Mouse (Mus musculus): ENCODE data around the gene Tnfrsf13b. TPM values are rescaled to one million over a fixed set of nuclear protein-coding genes. Genes with fewer than 3 reads are reported as not detected.
"Not testable (repeated sequence)": the region's sequence is repeated elsewhere in the genome, so short reads cannot be mapped to it uniquely, and the experiment has no call there.

Gene Tnfrsf13b
- polyA plus RNA-seq, 1 experiment from 2014 or later: 2.2 TPM

DNA sequence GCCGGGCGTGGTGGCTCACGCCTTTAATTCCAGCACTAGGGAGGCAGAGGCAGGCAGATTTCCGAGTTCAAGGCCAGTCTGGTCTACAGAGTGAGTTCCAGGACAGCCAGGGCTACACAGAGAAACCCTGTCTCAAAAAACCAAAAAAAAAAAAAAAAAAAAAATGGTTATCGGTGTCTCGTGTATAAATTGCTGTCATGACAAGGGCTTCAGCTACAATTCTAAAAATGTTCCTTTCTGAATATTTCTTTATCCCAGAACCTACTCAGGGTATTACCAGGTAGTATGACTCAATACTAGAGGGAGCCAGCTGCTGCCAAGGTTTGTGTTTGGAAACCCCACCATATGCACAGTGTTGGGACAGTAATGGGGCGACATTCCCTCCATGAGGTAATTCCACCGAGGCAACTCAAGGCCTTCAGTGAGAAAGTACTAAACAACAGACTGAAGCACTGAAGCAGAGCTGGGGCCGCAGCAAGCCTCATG is 4.2 kb upstream of the Tnfrsf13b start:
- H3K27ac ChIP-seq (ENCODE audit: low read depth, low read length): no peak overlapping the region
- WGBS (ENCODE audit: insufficient replicate concordance): 80% methylated on average over 9 of the region's 9 CpGs
- no peak overlapping the region for H3K4me2 ChIP-seq
- no peaks in the 10 kb centered on the region for H3K9me3 ChIP-seq (replicated peaks; ENCODE audit: control insufficient read depth, low read length)
- H3K36me3 ChIP-seq (ENCODE audit: control insufficient read depth, insufficient read depth, low read length): no peaks in the 10 kb centered on the region
- ATAC-seq (replicated peaks; ENCODE audit: insufficient number of reproducible peaks, low FRiP score, low TSS enrichment): no peak
- H3K27me3 ChIP-seq (ENCODE audit: control insufficient read depth, insufficient read depth, low read length): no peaks in the 10 kb centered on the region
- no peaks in the 10 kb centered on the region for H3K4me1 ChIP-seq (ENCODE audit: control insufficient read depth, insufficient read depth, low read length)
- H3K9ac ChIP-seq (ENCODE audit: low read depth, low read length): no peak overlapping the region
- H3K4me3 ChIP-seq (ENCODE audit: low read depth, low read length): no peak overlapping the region

DNA sequence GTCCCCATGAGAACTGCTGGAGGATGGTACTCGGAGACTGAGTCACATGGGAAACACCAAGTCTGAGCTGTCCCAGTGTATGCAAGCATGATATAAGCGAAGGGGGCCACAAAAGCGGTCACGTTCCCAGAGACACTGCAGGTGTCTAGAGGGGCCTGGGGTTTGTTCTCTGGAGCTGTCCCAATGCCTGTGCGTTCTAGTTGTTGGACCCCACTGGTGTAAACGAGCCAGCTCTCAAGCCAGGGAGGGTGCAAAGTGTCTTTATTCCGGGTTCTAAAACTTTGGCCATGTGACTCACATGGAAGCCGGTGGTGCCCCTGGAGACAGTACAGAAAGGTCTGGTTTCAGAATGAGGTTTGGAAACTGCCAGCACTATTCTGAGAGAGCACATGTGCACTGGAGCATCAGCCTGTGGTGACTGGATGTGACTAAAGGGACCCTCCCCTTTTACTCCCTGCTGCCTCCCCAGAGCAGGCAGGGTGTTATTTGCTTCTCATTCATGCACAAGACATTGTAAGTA is 3.7 kb upstream of the Tnfrsf13b start:
- no peaks in the 10 kb centered on the region for H3K9me3 ChIP-seq (replicated peaks; ENCODE audit: control insufficient read depth, low read length)
- no peak for ATAC-seq (replicated peaks; ENCODE audit: insufficient number of reproducible peaks, low FRiP score, low TSS enrichment)
- no peak overlapping the region for H3K9ac ChIP-seq (ENCODE audit: low read depth, low read length)
- 77% methylated on average over 8 of the region's 8 CpGs for WGBS (ENCODE audit: insufficient replicate concordance)
- no peaks in the 10 kb centered on the region for H3K36me3 ChIP-seq (ENCODE audit: control insufficient read depth, insufficient read depth, low read length)
- no peaks in the 10 kb centered on the region for H3K4me1 ChIP-seq (ENCODE audit: control insufficient read depth, insufficient read depth, low read length)
- H3K4me2 ChIP-seq: no peak overlapping the region
- H3K27ac ChIP-seq (ENCODE audit: low read depth, low read length): no peak overlapping the region
- no peaks in the 10 kb centered on the region for H3K27me3 ChIP-seq (ENCODE audit: control insufficient read depth, insufficient read depth, low read length)
- H3K4me3 ChIP-seq (ENCODE audit: low read depth, low read length): no peak overlapping the region

DNA sequence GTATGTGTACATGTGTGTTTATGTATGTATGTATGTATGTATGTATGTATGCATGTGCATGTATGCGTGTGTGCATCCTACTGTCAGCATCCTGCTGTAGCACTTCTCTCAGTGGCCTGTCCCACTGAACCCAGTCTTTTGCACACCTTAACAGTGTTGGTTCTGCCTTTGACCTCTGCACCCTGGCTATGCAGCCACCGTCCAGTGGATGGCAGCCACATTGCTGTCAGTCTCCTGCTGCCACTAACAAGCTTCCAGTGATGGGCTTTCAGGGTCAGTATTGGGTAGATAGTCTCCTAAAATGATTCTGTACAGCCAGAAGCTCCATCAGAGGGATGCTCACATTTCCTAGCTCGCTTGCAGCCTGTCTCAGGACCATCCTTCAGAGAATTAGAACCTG is 2.7 kb upstream of the Tnfrsf13b start:
- no peak for ATAC-seq (replicated peaks; ENCODE audit: insufficient number of reproducible peaks, low FRiP score, low TSS enrichment)
- Histone ChIP-seq H3K4me1 (ENCODE audit: control insufficient read depth, insufficient read depth, low read length) (no peaks in the 10 kb centered on the region), H3K9ac (ENCODE audit: low read depth, low read length) (no peak overlapping the region), H3K27ac (ENCODE audit: low read depth, low read length) (no peak overlapping the region), H3K9me3 (replicated peaks; ENCODE audit: control insufficient read depth, low read length) (no peaks in the 10 kb centered on the region), H3K4me3 (ENCODE audit: low read depth, low read length) (no peak overlapping the region), H3K4me2 (no peak overlapping the region), H3K27me3 (ENCODE audit: control insufficient read depth, insufficient read depth, low read length) (no peaks in the 10 kb centered on the region), H3K36me3 (ENCODE audit: control insufficient read depth, insufficient read depth, low read length) (no peaks in the 10 kb centered on the region)
- WGBS (ENCODE audit: insufficient replicate concordance): 60% methylated on average over 3 of the region's 3 CpGs

DNA sequence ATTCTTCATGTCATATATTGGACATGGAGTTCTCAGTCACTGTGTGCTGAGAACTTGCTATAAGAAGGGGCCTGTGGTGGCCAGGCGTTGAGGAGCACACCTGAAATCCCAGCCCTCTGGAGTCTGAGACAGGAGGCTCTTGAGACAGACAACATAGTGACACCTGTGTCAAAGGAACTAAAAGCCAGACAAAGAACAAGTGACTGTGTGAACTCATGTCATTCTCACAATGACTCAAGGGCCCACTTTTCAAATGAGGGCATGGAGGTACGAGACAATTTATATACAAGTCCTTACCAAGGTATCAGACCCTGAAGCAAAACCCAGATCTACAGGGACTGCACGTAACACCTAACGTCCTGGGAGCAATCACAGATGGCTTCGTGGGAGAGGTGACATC is 585 bp upstream of the Tnfrsf13b start:
- Histone ChIP-seq H3K4me3 (ENCODE audit: low read depth, low read length) (no peak overlapping the region), H3K9ac (ENCODE audit: low read depth, low read length) (no peak overlapping the region), H3K4me1 (ENCODE audit: control insufficient read depth, insufficient read depth, low read length) (no peaks in the 10 kb centered on the region), H3K27me3 (ENCODE audit: control insufficient read depth, insufficient read depth, low read length) (no peaks in the 10 kb centered on the region), H3K27ac (ENCODE audit: low read depth, low read length) (no peak overlapping the region), H3K9me3 (replicated peaks; ENCODE audit: control insufficient read depth, low read length) (no peaks in the 10 kb centered on the region), H3K36me3 (ENCODE audit: control insufficient read depth, insufficient read depth, low read length) (no peaks in the 10 kb centered on the region), H3K4me2 (no peak overlapping the region)
- no peak for ATAC-seq (replicated peaks; ENCODE audit: insufficient number of reproducible peaks, low FRiP score, low TSS enrichment)
- WGBS (ENCODE audit: insufficient replicate concordance): 81% methylated on average over 5 of the region's 5 CpGs

DNA sequence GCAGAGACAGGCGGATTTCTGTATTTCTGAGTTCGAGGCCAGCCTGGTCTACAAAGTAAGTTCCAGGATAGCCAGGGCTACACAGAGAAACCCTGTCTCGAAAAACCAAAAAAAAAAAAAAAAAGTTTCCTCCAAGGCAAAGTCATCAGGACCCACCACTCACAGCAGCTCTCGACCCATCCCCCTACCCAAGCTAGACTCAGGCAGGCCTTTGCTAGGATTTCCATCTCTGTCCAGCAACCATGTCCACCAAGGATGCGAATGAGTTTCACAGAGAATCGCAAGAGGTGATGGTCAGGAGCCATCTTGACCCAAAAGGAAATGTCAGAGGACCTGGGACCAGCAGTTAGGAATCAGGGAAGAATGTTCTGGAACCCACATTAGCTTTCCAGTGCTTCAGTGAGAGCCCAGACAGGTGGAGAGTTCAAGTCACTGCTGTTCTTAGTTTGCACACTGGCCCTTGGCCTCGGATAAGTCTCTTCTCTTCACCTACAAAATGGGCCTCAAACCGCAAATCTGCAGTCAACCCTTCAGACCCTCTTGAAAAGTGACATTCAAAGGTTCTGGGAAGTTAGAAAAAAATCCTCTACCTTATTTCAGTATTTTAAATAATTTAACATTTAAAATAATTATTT is 983 bp downstream of the Tnfrsf13b start:
- H3K4me2 ChIP-seq: no peak overlapping the region
- no peak for ATAC-seq (replicated peaks; ENCODE audit: insufficient number of reproducible peaks, low FRiP score, low TSS enrichment)
- no peaks in the 10 kb centered on the region for H3K4me1 ChIP-seq (ENCODE audit: control insufficient read depth, insufficient read depth, low read length)
- H3K9me3 ChIP-seq (replicated peaks; ENCODE audit: control insufficient read depth, low read length): no peaks in the 10 kb centered on the region
- H3K27me3 ChIP-seq (ENCODE audit: control insufficient read depth, insufficient read depth, low read length): no peaks in the 10 kb centered on the region
- H3K4me3 ChIP-seq (ENCODE audit: low read depth, low read length): no peak overlapping the region
- WGBS (ENCODE audit: insufficient replicate concordance): 86% methylated on average over 8 of the region's 8 CpGs
- no peaks in the 10 kb centered on the region for H3K36me3 ChIP-seq (ENCODE audit: control insufficient read depth, insufficient read depth, low read length)
- no peak overlapping the region for H3K27ac ChIP-seq (ENCODE audit: low read depth, low read length)
- no peak overlapping the region for H3K9ac ChIP-seq (ENCODE audit: low read depth, low read length)

DNA sequence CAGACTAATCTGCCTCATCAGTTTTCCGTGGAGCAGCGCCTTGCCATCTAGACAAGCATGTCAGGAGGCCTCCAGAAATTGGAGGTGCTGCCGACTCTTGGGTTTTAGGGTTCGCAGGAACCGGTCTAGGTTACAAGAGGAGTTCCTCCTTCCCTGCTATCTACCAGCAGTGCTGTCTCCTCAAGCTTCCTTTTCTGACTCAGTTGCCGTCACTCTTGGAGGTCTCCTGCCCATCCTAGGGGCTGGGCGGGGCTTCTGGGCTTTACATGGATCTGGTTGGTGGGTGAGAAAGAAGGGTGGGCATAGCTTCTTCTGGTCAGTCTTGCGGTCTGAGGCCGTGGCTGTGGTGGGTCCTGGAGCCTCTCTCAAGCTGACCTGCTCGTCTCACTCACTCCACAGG is 2.8 kb downstream of the Tnfrsf13b start:
- Histone ChIP-seq H3K9me3 (replicated peaks; ENCODE audit: control insufficient read depth, low read length) (no peaks in the 10 kb centered on the region), H3K4me2 (no peak overlapping the region), H3K4me1 (ENCODE audit: control insufficient read depth, insufficient read depth, low read length) (no peaks in the 10 kb centered on the region), H3K27ac (ENCODE audit: low read depth, low read length) (no peak overlapping the region), H3K36me3 (ENCODE audit: control insufficient read depth, insufficient read depth, low read length) (no peaks in the 10 kb centered on the region), H3K9ac (ENCODE audit: low read depth, low read length) (no peak overlapping the region), H3K4me3 (ENCODE audit: low read depth, low read length) (no peak overlapping the region), H3K27me3 (ENCODE audit: control insufficient read depth, insufficient read depth, low read length) (no peaks in the 10 kb centered on the region)
- ATAC-seq (replicated peaks; ENCODE audit: insufficient number of reproducible peaks, low FRiP score, low TSS enrichment): no peak
- WGBS (ENCODE audit: insufficient replicate concordance): 37% methylated on average over 10 of the region's 10 CpGs

DNA sequence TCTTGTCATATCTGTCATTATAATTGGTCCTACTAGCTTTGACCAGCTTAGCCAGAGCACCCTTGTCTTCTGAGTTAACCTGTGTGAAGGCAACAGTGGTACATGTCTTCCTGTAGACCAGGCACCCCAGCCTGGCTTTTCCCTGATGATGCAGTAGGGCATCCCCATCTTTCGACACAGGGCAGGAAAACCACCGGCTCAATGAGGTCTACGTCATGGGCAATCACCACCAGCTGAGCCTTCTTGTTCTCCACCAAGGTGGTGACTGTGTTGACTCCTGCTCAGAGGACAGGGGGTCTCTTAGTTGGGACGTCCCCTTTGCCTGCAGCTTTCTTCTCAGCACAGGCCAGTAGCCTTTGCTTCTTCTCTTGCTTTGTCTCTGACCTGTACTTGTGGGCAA is 4.1 kb downstream of the Tnfrsf13b start:
- not testable (repeated sequence) for H3K36me3 ChIP-seq (ENCODE audit: control insufficient read depth, insufficient read depth, low read length); H3K4me1 ChIP-seq (ENCODE audit: control insufficient read depth, insufficient read depth, low read length); ATAC-seq (replicated peaks; ENCODE audit: insufficient number of reproducible peaks, low FRiP score, low TSS enrichment); H3K4me2 ChIP-seq; H3K27ac ChIP-seq (ENCODE audit: low read depth, low read length); H3K9me3 ChIP-seq (replicated peaks; ENCODE audit: control insufficient read depth, low read length); H3K27me3 ChIP-seq (ENCODE audit: control insufficient read depth, insufficient read depth, low read length); H3K4me3 ChIP-seq (ENCODE audit: low read depth, low read length); H3K9ac ChIP-seq (ENCODE audit: low read depth, low read length)
- 86% methylated on average over 4 of the region's 4 CpGs for WGBS (ENCODE audit: insufficient replicate concordance)

DNA sequence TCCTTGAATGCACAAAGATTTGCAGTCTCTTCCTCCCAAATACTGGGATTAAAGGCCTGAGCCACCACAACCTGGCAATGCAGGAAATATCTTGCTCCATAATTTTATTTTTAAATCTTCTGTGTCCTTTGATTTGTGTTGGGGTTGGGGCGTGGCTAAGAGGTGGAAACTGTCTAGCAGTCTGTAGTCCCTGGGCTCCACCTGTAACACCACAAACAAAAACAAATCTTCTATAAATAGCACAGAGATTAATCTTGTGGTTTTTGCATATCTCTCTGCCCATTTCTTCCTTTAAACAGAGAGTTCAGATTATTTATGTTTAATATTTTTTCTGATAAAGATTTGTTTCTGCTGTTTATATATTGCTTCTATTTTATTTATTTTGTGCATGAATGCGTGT is 6.4 kb downstream of the Tnfrsf13b start:
- H3K36me3 ChIP-seq (ENCODE audit: control insufficient read depth, insufficient read depth, low read length): no peaks in the 10 kb centered on the region
- WGBS (ENCODE audit: insufficient replicate concordance): 72% methylated on average over 2 of the region's 2 CpGs
- H3K4me2 ChIP-seq: no peak overlapping the region
- no peak overlapping the region for H3K4me3 ChIP-seq (ENCODE audit: low read depth, low read length)
- no peaks in the 10 kb centered on the region for H3K9me3 ChIP-seq (replicated peaks; ENCODE audit: control insufficient read depth, low read length)
- H3K27me3 ChIP-seq (ENCODE audit: control insufficient read depth, insufficient read depth, low read length): no peaks in the 10 kb centered on the region
- no peak overlapping the region for H3K9ac ChIP-seq (ENCODE audit: low read depth, low read length)
- H3K27ac ChIP-seq (ENCODE audit: low read depth, low read length): no peak overlapping the region
- H3K4me1 ChIP-seq (ENCODE audit: control insufficient read depth, insufficient read depth, low read length): no peaks in the 10 kb centered on the region
- no peak for ATAC-seq (replicated peaks; ENCODE audit: insufficient number of reproducible peaks, low FRiP score, low TSS enrichment)

DNA sequence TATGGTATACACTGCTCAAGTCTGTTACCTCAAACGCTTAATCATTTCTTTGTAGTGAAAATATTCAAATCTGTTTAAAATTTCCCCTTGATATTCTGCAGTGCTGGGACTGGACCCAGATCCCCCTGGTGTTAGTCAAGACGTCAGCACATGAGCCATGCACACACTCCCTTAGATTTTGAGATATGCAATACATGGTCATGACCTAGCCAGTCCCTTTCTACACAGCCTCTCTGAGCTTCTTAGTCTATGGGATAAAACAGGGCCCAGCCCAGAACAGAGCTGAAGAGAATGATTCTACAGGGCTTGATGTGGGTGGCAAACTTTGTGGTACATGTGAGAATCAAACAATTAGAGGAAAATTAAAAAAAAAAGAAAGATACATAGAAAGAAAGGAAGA is 15.1 kb downstream of the Tnfrsf13b start:
- Histone ChIP-seq H3K4me1 (ENCODE audit: control insufficient read depth, insufficient read depth, low read length) (0 out of 2 replicates have a peak, but pooled peaks cover 6% of the 10 kb centered on the region), H3K4me3 (ENCODE audit: low read depth, low read length) (no peak overlapping the region), H3K27ac (ENCODE audit: low read depth, low read length) (no peak overlapping the region), H3K27me3 (ENCODE audit: control insufficient read depth, insufficient read depth, low read length) (0 out of 2 replicates have a peak, but pooled peaks cover 2% of the 10 kb centered on the region), H3K36me3 (ENCODE audit: control insufficient read depth, insufficient read depth, low read length) (no peaks in the 10 kb centered on the region), H3K4me2 (no peak overlapping the region), H3K9ac (ENCODE audit: low read depth, low read length) (no peak overlapping the region), H3K9me3 (replicated peaks; ENCODE audit: control insufficient read depth, low read length) (no peaks in the 10 kb centered on the region)
- ATAC-seq (replicated peaks; ENCODE audit: insufficient number of reproducible peaks, low FRiP score, low TSS enrichment): no peak
- WGBS (ENCODE audit: insufficient replicate concordance): 56% methylated on average over 2 of the region's 2 CpGs

Measured in heart, embryonic 11.5 days (tissue).